Mouse (Mus musculus) intestine, embryonic 16.5 days (tissue): ENCODE data around the gene Setd6. TPM values are rescaled to one million over a fixed set of nuclear protein-coding genes. Genes with fewer than 3 reads are reported as not detected.

Experiments
- ATAC-seq: fragments of 200-750 bp; cut with Nextera tagmentation; 2 replicates; pipeline ENCODE4 v1.8.0; 2017; ENCODE audit warnings: moderate TSS enrichment, moderate library complexity
- H3K27ac ChIP-seq: fragments of 300-500 bp; sonication (generic); 2 replicates; pipeline ENCODE4 v1.5.1; 2014; ENCODE audit warnings: mild to moderate bottlenecking, low read length
- H3K27me3 ChIP-seq: fragments of 300-500 bp; sonication (generic); replicated peaks from 2 replicates; pipeline ENCODE4 v1.6.1; 2014; ENCODE audit warnings: low read length, control low read depth, mixed read lengths; ENCODE audit not compliant: control insufficient read depth, insufficient read depth
- H3K36me3 ChIP-seq: fragments of 300-500 bp; sonication (generic); 2 replicates; pipeline ENCODE4 v1.6.1; 2014; ENCODE audit warnings: low read length, control low read depth; ENCODE audit not compliant: control insufficient read depth, insufficient read depth
- H3K4me1 ChIP-seq: fragments of 300-500 bp; sonication (generic); 2 replicates; pipeline ENCODE4 v1.6.1; 2014; ENCODE audit warnings: low read length, control low read depth, mixed read lengths; ENCODE audit not compliant: control insufficient read depth, insufficient read depth
- H3K4me2 ChIP-seq: fragments of 300-500 bp; sonication (generic); 2 replicates; pipeline ENCODE4 v1.6.1; 2014; ENCODE audit warnings: low read depth, low read length, control low read depth
- H3K4me3 ChIP-seq: fragments of 300-500 bp; sonication (generic); 2 replicates; pipeline ENCODE4 v1.5.1; 2014; ENCODE audit warnings: mild to moderate bottlenecking, low read length
- H3K9ac ChIP-seq: fragments of 300-500 bp; sonication (generic); 2 replicates; pipeline ENCODE4 v1.6.1; 2014; ENCODE audit warnings: low read depth, low read length
- H3K9me3 ChIP-seq: fragments of 300-500 bp; sonication (generic); 2 replicates; pipeline ENCODE4 v1.6.1; 2016; ENCODE audit warnings: low read length, control low read depth; ENCODE audit not compliant: control insufficient read depth
- WGBS: fragments of 180-500 bp; shearing (Covaris S2); extraction: QIAGEN DNeasy Blood & Tissue Kit; methylation state at CpG from one replicate; pipeline ENCODE4 v1.1.7; 2014; 5-methylcytosine and 5-hydroxymethylcytosine counted together
- polyA plus RNA-seq: library from polyadenylated mRNA; unstranded; fragments of >200 nt; fragmentation: Nextera tagmentation; extraction: Ambion mirVana; gene quantifications from 2 replicates; pipeline ENCODE4 v1.2.1, GENCODE M21; 2015

The Setd6 gene
- polyA plus RNA-seq, 1 experiment from 2014 or later: 18.4 TPM

- Histone ChIP-seq H3K4me1 (peaks cover 6% of the 10 kb centered on the region; the same call in 1 of the 2 replicates), H3K4me2 (peak overlapping the region; percentile 94), H3K9ac (peak overlapping the region; percentile 69), H3K9me3 (no peaks in the 10 kb centered on the region), H3K27me3 (no peaks in the 10 kb centered on the region; the same call in 1 of the 2 replicates), H3K4me3 (peak overlapping the region; percentile 61), H3K27ac (no peak overlapping the region), H3K36me3 (no peaks in the 10 kb centered on the region)
- WGBS: 4% methylated on average over 15 of the region's 15 CpGs
- peak; percentile 27 for ATAC-seq
These were observed 12.0 kb upstream of the Setd6 start for GRCm38 (mm10) chr8:95703461-95704260.

- Histone ChIP-seq H3K4me3 (no peak overlapping the region), H3K27me3 (no peaks in the 10 kb centered on the region; the same call in 1 of the 2 replicates), H3K9me3 (no peaks in the 10 kb centered on the region), H3K4me2 (no peak overlapping the region), H3K4me1 (peaks cover 6% of the 10 kb centered on the region; the same call in 1 of the 2 replicates), H3K36me3 (no peaks in the 10 kb centered on the region), H3K27ac (no peak overlapping the region), H3K9ac (no peak overlapping the region)
- ATAC-seq: no peak
- 91% methylated on average over 3 of the region's 3 CpGs for WGBS
These were observed 11.1 kb upstream of the Setd6 start for GRCm38 (mm10) chr8:95704538-95704937.

GRCm38 (mm10) chr8:95709579-95709978 is 6.1 kb upstream of the Setd6 start:
- H3K36me3 ChIP-seq: no peaks in the 10 kb centered on the region
- no peaks in the 10 kb centered on the region for H3K9me3 ChIP-seq
- no peak overlapping the region for H3K27ac ChIP-seq
- H3K4me3 ChIP-seq: no peak overlapping the region
- H3K27me3 ChIP-seq: no peaks in the 10 kb centered on the region
- H3K4me2 ChIP-seq: no peak overlapping the region
- no peak for ATAC-seq
- H3K9ac ChIP-seq: no peak overlapping the region
- 85% methylated on average over 7 of the region's 7 CpGs for WGBS
- H3K4me1 ChIP-seq: 0 out of 2 replicates have a peak, but pooled peaks cover 2% of the 10 kb centered on the region

- H3K27me3 ChIP-seq: no peaks in the 10 kb centered on the region
- H3K4me3 ChIP-seq: no peak overlapping the region
- H3K36me3 ChIP-seq: no peaks in the 10 kb centered on the region
- H3K9me3 ChIP-seq: no peaks in the 10 kb centered on the region
- no peak overlapping the region for H3K4me2 ChIP-seq
- no peak overlapping the region for H3K9ac ChIP-seq
- peaks cover 5% of the 10 kb centered on the region; the same call in 1 of the 2 replicates for H3K4me1 ChIP-seq
- WGBS: 44% methylated on average over 3 of the region's 3 CpGs
- H3K27ac ChIP-seq: no peak overlapping the region
- no peak for ATAC-seq
These were observed 4.7 kb upstream of the Setd6 start for GRCm38 (mm10) chr8:95711029-95711428.

- Histone ChIP-seq H3K9me3 (no peaks in the 10 kb centered on the region), H3K27ac (no peak overlapping the region), H3K4me1 (peaks cover 17% of the 10 kb centered on the region), H3K4me3 (no peak overlapping the region), H3K4me2 (no peak overlapping the region), H3K27me3 (no peaks in the 10 kb centered on the region), H3K9ac (no peak overlapping the region), H3K36me3 (no peaks in the 10 kb centered on the region)
- WGBS: 77% methylated on average over 9 of the region's 9 CpGs
- ATAC-seq: no peak
These were observed 3.3 kb upstream of the Setd6 start for GRCm38 (mm10) chr8:95712395-95712794.

- H3K36me3 ChIP-seq: no peaks in the 10 kb centered on the region
These were observed 2.3 kb upstream of the Setd6 start for GRCm38 (mm10) chr8:95713100-95714010.

GRCm38 (mm10) chr8:95714367-95714766 is 1.3 kb upstream of the Setd6 start:
- no peak for ATAC-seq
- Histone ChIP-seq H3K4me2 (no peak overlapping the region), H3K27me3 (no peaks in the 10 kb centered on the region), H3K4me1 (peaks cover 17% of the 10 kb centered on the region), H3K4me3 (no peak overlapping the region), H3K27ac (no peak overlapping the region), H3K9ac (no peak overlapping the region), H3K36me3 (peaks cover 6% of the 10 kb centered on the region; the same call in 1 of the 2 replicates), H3K9me3 (no peaks in the 10 kb centered on the region)
- WGBS: 91% methylated on average over 4 of the region's 4 CpGs

More at GRCm38 (mm10) chr8:95713100-95714010, 2.3 kb upstream of the Setd6 start:
- Histone ChIP-seq H3K4me3 (no peak overlapping the region), H3K9me3 (no peaks in the 10 kb centered on the region), H3K9ac (no peak overlapping the region), H3K4me2 (no peak overlapping the region), H3K27me3 (no peaks in the 10 kb centered on the region), H3K4me1 (peaks cover 17% of the 10 kb centered on the region), H3K27ac (no peak overlapping the region)
- WGBS: 76% methylated on average over 19 of the region's 19 CpGs
- ATAC-seq: peak; percentile 11; the same call in 1 of the 2 replicates

GRCm38 (mm10) chr8:95714837-95715413 is 756 bp upstream of the Setd6 start:
- Histone ChIP-seq H3K27ac (no peak overlapping the region), H3K27me3 (no peaks in the 10 kb centered on the region), H3K36me3 (peaks cover 9% of the 10 kb centered on the region; the same call in 1 of the 2 replicates), H3K4me1 (peaks cover 17% of the 10 kb centered on the region), H3K9ac (peak overlapping the region; percentile 89), H3K9me3 (no peaks in the 10 kb centered on the region), H3K4me3 (peak overlapping the region; percentile 96; the same call in 1 of the 2 replicates), H3K4me2 (peak overlapping the region; percentile 87)
- ATAC-seq: no peak
- WGBS: 85% methylated on average over 6 of the region's 6 CpGs
